Mouse (Mus musculus): Measurements from ENCODE around the gene Plekhg1. TPM values are rescaled to one million over a fixed set of nuclear protein-coding genes. Genes with fewer than 3 reads are reported as not detected.
A peak's percentile ranks its signal among the peaks of the same experiment; 100 is the strongest.

Gene Plekhg1
- polyA plus RNA-seq, 1 experiment from 2014 or later, result 12.3 TPM

DNA sequence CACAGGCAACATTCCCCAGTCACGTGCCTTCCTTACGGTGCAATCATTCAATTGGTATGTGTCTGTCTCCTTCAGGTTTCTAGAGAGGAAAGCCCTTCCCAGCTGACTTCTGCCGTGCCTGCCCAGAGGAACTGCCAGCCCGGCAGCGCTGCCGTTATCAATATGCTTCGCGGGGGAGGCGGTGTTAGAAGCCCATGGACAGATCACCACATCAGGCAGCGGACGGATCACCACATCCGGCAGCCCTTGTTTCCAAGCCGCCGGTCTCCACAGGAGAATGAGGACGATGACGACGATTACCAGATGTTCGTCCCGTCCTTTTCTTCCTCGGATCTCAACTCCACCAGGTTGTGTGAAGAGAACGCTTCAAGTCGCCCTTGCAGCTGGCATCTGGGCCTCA, 216.3 kb downstream of the Plekhg1 start:
- Histone ChIP-seq H3K36me3 (ENCODE audit: control insufficient read depth, insufficient read depth, low read length) (no peaks in the 10 kb centered on the region; the same call in 1 of the 2 replicates), H3K4me2 (replicated peaks; ENCODE audit: low read depth, low read length) (no peak overlapping the region), H3K27ac (ENCODE audit: low read depth, low read length) (no peak overlapping the region), H3K4me3 (ENCODE audit: low read depth, low read length) (no peak overlapping the region), H3K9ac (ENCODE audit: low read depth, low read length) (no peak overlapping the region), H3K27me3 (ENCODE audit: control insufficient read depth, insufficient read depth, low read length) (no peaks in the 10 kb centered on the region), H3K9me3 (ENCODE audit: control insufficient read depth, low read length) (no peaks in the 10 kb centered on the region), H3K4me1 (replicated peaks; ENCODE audit: control insufficient read depth, insufficient read depth, low read length) (no peaks in the 10 kb centered on the region)
- ATAC-seq (ENCODE audit: low FRiP score), result no peak
- no peak for DNase-seq (ENCODE audit: low spot score)
- 90% methylated on average over 22 of the region's 22 CpGs for WGBS

DNA sequence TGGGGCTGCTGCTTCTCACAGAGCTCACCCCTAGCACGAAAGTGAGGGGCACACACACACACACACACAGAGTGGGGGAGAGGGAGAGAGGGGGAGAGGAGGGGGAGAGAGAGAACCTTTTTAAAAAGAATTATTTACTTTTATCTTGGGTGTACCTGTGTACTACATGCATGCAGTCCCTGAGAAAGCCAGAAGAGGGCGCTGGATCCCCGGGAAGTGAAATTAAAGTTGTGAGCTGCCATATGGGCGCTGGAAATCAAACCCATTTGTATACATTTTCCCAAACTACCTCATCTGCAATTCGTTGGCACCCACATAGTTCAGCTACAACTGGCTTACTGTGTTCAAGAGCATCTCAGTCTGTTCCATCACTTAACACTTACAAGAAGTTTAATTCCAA, 218.4 kb downstream of the Plekhg1 start:
- H3K9me3 ChIP-seq (ENCODE audit: control insufficient read depth, low read length), result no peaks in the 10 kb centered on the region
- H3K27me3 ChIP-seq (ENCODE audit: control insufficient read depth, insufficient read depth, low read length), result no peaks in the 10 kb centered on the region
- H3K4me1 ChIP-seq (replicated peaks; ENCODE audit: control insufficient read depth, insufficient read depth, low read length), result no peaks in the 10 kb centered on the region
- no peak for DNase-seq (ENCODE audit: low spot score)
- H3K27ac ChIP-seq (ENCODE audit: low read depth, low read length), result no peak overlapping the region
- 86% methylated on average over 5 of the region's 5 CpGs for WGBS
- no peak overlapping the region for H3K4me2 ChIP-seq (replicated peaks; ENCODE audit: low read depth, low read length)
- no peak overlapping the region for H3K9ac ChIP-seq (ENCODE audit: low read depth, low read length)
- H3K36me3 ChIP-seq (ENCODE audit: control insufficient read depth, insufficient read depth, low read length), result no peaks in the 10 kb centered on the region
- H3K4me3 ChIP-seq (ENCODE audit: low read depth, low read length), result no peak overlapping the region
- ATAC-seq (ENCODE audit: low FRiP score), result no peak

DNA sequence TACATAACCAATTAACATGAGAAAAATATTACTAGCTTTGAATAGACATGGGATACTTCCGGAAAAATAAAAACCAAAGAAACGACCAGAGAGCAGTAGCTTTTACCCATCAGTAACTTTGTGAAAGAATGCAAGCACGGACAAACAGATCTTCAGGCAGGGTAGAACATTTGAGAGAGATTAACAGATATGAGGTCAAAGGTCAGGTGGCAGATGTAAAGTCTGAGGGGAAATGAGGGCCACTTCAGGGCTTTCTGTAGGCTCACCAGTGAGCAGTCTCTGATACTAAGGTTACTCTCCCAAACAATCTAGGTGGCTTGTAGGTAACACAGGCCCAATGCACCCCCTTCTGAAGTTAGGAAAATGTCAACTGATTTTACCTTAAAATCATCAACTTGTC, 228.9 kb downstream of the Plekhg1 start:
- no peak for ATAC-seq (ENCODE audit: low FRiP score)
- Histone ChIP-seq H3K4me2 (replicated peaks; ENCODE audit: low read depth, low read length) (no peak overlapping the region), H3K9me3 (ENCODE audit: control insufficient read depth, low read length) (no peaks in the 10 kb centered on the region), H3K36me3 (ENCODE audit: control insufficient read depth, insufficient read depth, low read length) (no peaks in the 10 kb centered on the region), H3K4me3 (ENCODE audit: low read depth, low read length) (no peak overlapping the region), H3K27me3 (ENCODE audit: control insufficient read depth, insufficient read depth, low read length) (no peaks in the 10 kb centered on the region), H3K27ac (ENCODE audit: low read depth, low read length) (no peak overlapping the region), H3K9ac (ENCODE audit: low read depth, low read length) (no peak overlapping the region), H3K4me1 (replicated peaks; ENCODE audit: control insufficient read depth, insufficient read depth, low read length) (peaks cover 5% of the 10 kb centered on the region; the same call in 1 of the 2 replicates)
- whole genome bisulfite sequencing, result 67% methylated on average over 3 of the region's 3 CpGs
- DNase-seq (ENCODE audit: low spot score), result no peak

DNA sequence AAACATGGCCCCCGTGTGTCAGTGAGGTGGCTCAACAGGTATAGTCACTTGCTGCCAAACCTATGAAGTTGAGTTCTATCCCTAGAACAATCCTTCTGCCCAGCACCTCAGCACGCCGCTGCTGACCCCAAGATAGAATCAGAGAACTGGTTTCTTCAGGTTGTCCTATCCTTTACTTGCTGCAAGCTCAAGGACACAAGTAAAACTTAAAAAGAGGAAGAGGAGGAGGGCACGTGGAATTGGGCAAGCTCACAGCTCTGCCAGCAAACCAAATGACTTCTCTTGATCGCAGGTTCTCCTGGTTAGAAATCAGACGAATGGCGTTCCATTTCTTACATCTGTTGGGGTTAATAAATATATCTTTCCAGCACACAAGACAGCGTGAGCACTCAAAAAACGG, 232.1 kb downstream of the Plekhg1 start:
- Histone ChIP-seq H3K9ac (ENCODE audit: low read depth, low read length) (no peak overlapping the region), H3K27me3 (ENCODE audit: control insufficient read depth, insufficient read depth, low read length) (no peaks in the 10 kb centered on the region), H3K4me2 (replicated peaks; ENCODE audit: low read depth, low read length) (no peak overlapping the region), H3K9me3 (ENCODE audit: control insufficient read depth, low read length) (no peaks in the 10 kb centered on the region), H3K27ac (ENCODE audit: low read depth, low read length) (no peak overlapping the region), H3K4me1 (replicated peaks; ENCODE audit: control insufficient read depth, insufficient read depth, low read length) (peaks cover 5% of the 10 kb centered on the region; the same call in 1 of the 2 replicates), H3K36me3 (ENCODE audit: control insufficient read depth, insufficient read depth, low read length) (no peaks in the 10 kb centered on the region), H3K4me3 (ENCODE audit: low read depth, low read length) (no peak overlapping the region)
- DNase-seq (ENCODE audit: low spot score) (no peak), ATAC-seq (ENCODE audit: low FRiP score) (no peak)
- WGBS, result 90% methylated on average over 9 of the region's 9 CpGs

DNA sequence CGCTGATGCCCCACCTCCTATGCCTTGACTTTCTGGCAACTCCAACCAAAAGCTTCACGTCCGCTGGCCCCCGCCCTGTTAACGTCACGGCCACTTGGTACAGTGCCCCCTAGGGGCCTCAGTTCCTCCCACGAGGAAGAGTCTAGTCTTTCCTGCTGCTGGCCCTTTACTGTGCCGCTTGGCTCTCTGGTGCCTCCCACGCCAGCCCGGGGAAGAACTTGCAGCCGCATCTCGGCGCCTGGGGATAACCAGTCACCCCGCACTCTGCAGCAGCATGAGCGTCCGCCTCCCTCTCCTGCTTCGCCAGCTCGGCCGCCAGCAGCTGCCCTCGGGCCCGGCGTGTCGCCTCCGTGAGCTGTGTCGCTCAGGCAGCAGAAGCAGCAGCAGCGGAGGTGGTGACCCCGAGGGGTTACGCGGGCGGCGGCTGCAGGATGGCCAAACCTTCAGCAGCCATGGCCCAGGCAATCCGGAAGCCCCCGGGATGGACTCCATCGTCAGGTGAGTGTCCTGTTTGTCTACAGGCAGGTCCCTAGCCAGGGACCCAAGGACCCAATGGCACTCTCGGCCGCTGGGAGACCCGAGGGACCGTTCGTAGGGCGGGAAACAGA, 232.9 kb downstream of the Plekhg1 start, which contains the start of gene Mthfd1l:
Gene Mthfd1l, plus strand, starts transcription at position 138 of the 608 bp plus-strand sequence.
- peak; percentile 87 for DNase-seq (ENCODE audit: low spot score)
- Histone ChIP-seq H3K4me2 (replicated peaks; ENCODE audit: low read depth, low read length) (peak within 1 kb of the TSS; percentile 87), H3K27me3 (ENCODE audit: control insufficient read depth, insufficient read depth, low read length) (no peaks in the 10 kb centered on the region), H3K36me3 (ENCODE audit: control insufficient read depth, insufficient read depth, low read length) (no peaks in the 10 kb centered on the region), H3K9me3 (ENCODE audit: control insufficient read depth, low read length) (no peaks in the 10 kb centered on the region), H3K9ac (ENCODE audit: low read depth, low read length) (peak within 1 kb of the TSS; percentile 81), H3K27ac (ENCODE audit: low read depth, low read length) (peak within 1 kb of the TSS; percentile 77), H3K4me1 (replicated peaks; ENCODE audit: control insufficient read depth, insufficient read depth, low read length) (peaks cover 5% of the 10 kb centered on the region; the same call in 1 of the 2 replicates), H3K4me3 (ENCODE audit: low read depth, low read length) (peak within 1 kb of the TSS; percentile 72)
- 0% methylated on average over 36 of the region's 40 CpGs for WGBS
- peak; percentile 89 for ATAC-seq (ENCODE audit: low FRiP score)

DNA sequence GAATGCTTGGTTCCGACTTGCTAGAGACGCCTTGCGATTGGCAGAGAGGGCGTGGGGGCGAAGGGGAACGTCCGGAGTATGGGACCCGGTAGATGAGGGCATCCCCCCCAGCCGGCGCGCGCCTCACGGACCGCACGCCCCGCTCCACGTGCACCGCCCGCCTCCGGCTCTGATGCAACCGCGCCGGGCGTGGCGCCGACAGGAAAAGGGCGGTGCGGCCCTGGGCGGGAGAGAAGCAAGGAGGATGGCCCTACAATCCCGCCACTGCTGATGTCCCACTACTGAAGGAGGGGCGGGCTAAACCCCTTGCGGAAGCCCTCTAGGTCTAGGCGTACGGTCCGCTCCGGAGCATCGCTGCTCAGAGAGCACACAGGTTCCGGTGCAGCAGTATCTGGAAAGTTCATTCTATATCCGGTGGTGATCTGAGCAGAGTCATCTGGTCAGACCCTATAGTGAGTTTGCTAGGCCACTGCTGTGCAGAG, 233.5 kb downstream of the Plekhg1 start:
- peak; percentile 84 for DNase-seq (ENCODE audit: low spot score)
- Histone ChIP-seq H3K4me2 (replicated peaks; ENCODE audit: low read depth, low read length) (peak overlapping the region; percentile 87), H3K36me3 (ENCODE audit: control insufficient read depth, insufficient read depth, low read length) (no peaks in the 10 kb centered on the region), H3K4me1 (replicated peaks; ENCODE audit: control insufficient read depth, insufficient read depth, low read length) (peaks cover 5% of the 10 kb centered on the region; the same call in 1 of the 2 replicates), H3K9me3 (ENCODE audit: control insufficient read depth, low read length) (no peaks in the 10 kb centered on the region), H3K4me3 (ENCODE audit: low read depth, low read length) (peak overlapping the region; percentile 72), H3K27me3 (ENCODE audit: control insufficient read depth, insufficient read depth, low read length) (no peaks in the 10 kb centered on the region), H3K27ac (ENCODE audit: low read depth, low read length) (peak overlapping the region; percentile 77), H3K9ac (ENCODE audit: low read depth, low read length) (peak overlapping the region; percentile 81)
- ATAC-seq (ENCODE audit: low FRiP score), result peak; percentile 91
- WGBS, result under 1% methylated on average over 39 of the region's 39 CpGs

DNA sequence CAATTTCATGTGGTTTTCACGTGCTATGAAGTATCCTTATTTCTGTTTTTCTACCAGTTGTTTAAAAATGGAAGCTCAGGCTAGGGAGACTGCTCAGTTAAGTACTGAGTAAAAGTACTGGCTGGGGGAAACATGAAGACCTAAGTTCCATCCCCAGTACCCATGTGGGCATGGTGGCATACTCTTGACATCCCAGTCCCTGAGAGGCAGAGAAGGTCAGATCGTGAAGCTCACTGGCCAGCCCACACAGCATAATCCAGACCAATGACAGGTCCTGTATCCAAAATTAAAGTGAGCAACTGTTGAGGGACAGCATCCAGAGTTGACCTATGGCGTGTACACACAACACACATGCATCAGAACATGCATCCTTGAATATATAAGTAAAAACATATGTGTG, 234.2 kb downstream of the Plekhg1 start:
- H3K27ac ChIP-seq (ENCODE audit: low read depth, low read length), result no peak overlapping the region
- ATAC-seq (ENCODE audit: low FRiP score), result no peak
- WGBS, result 83% methylated on average over 3 of the region's 3 CpGs
- 0 out of 2 replicates have a peak, but pooled peaks cover 1% of the 10 kb centered on the region for H3K36me3 ChIP-seq (ENCODE audit: control insufficient read depth, insufficient read depth, low read length)
- H3K4me1 ChIP-seq (replicated peaks; ENCODE audit: control insufficient read depth, insufficient read depth, low read length), result peaks cover 5% of the 10 kb centered on the region; the same call in 1 of the 2 replicates
- no peak for DNase-seq (ENCODE audit: low spot score)
- H3K4me2 ChIP-seq (replicated peaks; ENCODE audit: low read depth, low read length), result no peak overlapping the region
- H3K9me3 ChIP-seq (ENCODE audit: control insufficient read depth, low read length), result no peaks in the 10 kb centered on the region
- no peak overlapping the region for H3K4me3 ChIP-seq (ENCODE audit: low read depth, low read length)
- no peak overlapping the region for H3K9ac ChIP-seq (ENCODE audit: low read depth, low read length)
- H3K27me3 ChIP-seq (ENCODE audit: control insufficient read depth, insufficient read depth, low read length), result no peaks in the 10 kb centered on the region

DNA sequence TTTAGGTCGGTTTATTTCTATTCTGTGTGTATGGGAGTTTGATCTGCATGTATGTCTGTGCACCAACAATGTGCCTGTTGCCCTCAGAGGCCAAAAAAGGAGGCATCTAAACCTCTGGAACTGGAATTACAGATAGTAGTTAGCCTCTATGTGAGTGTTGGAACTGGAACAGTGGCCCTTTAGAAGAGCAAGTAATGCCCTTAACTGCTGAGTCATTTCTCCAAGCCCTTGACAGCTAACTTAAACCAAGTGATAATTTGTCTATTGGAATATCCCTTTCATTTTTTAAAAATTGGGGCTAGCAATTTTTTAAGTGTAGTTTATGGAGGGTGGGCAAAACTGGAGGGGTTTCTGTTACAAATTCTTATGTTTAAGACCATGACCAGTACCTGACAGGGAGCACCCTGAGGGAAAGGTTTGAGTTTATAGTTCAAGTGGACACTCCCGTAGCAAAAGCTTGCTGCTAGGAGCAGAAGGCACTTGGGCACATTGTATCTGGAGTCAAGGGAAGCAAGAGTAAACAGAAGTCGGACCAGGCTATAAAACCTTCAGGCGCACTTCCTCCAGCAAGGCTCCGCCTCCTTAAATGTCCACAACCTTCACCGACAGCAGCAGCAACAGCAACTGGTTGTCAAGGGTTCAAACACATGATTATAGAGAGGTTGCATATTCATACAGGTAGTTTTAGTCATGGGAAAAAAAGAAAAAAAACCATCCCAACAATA, 235.9 kb downstream of the Plekhg1 start:
- no peak overlapping the region for H3K4me2 ChIP-seq (replicated peaks; ENCODE audit: low read depth, low read length)

More for the DNA sequence above, 235.9 kb downstream of the Plekhg1 start:
- Histone ChIP-seq H3K27me3 (ENCODE audit: control insufficient read depth, insufficient read depth, low read length) (no peaks in the 10 kb centered on the region), H3K36me3 (ENCODE audit: control insufficient read depth, insufficient read depth, low read length) (0 out of 2 replicates have a peak, but pooled peaks cover 5% of the 10 kb centered on the region), H3K4me3 (ENCODE audit: low read depth, low read length) (no peak overlapping the region), H3K9me3 (ENCODE audit: control insufficient read depth, low read length) (no peaks in the 10 kb centered on the region), H3K4me1 (replicated peaks; ENCODE audit: control insufficient read depth, insufficient read depth, low read length) (peaks cover 5% of the 10 kb centered on the region; the same call in 1 of the 2 replicates), H3K9ac (ENCODE audit: low read depth, low read length) (no peak overlapping the region), H3K27ac (ENCODE audit: low read depth, low read length) (no peak overlapping the region)
- 81% methylated on average over 6 of the region's 6 CpGs for WGBS
- ATAC-seq (ENCODE audit: low FRiP score) (no peak), DNase-seq (ENCODE audit: low spot score) (no peak)
